Mouse (Mus musculus): ENCODE results near the gene Srd5a1. TPM values are rescaled to one million over a fixed set of nuclear protein-coding genes. Genes with fewer than 3 reads are reported as not detected.

The Srd5a1 gene
- polyA plus RNA-seq, 1 experiment from 2014 or later = 28.7 TPM

DNA sequence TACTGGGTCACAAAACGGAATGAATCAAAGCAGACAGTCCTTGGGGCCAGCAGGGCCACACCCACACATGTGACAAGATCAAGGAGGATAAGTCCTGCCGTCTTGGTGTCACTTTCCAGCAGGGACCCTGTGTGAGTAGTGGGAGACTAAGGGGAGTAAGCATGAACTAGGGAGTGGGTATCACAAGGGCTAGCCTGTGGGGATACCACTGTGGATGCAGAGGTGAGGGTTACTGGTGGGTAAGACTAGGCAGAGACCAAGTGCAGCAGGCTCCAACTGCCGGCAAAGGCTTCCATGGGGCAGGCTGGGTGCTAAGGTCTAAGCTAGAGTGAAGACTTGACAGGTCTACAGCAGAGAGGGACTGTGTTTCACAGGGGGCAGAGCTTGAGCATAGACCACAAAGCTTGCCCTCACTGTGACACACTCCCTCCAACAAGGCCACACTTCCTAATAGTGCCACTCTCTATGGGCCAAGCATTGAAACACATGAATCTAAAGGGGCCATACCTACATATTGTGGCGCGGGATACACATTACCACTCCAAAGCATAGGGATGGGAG lies 31.5 kb upstream of the Srd5a1 start:
- Histone ChIP-seq H3K36me3 (ENCODE audit: insufficient read depth, low read length) (0 out of 2 replicates have a peak, but pooled peaks cover 7% of the 10 kb centered on the region), H3K27ac (no peak overlapping the region), H3K4me1 (replicated peaks; ENCODE audit: insufficient read depth, low read length) (no peaks in the 10 kb centered on the region), H3K27me3 (ENCODE audit: insufficient read depth, low read length) (no peaks in the 10 kb centered on the region), H3K4me3 (replicated peaks; ENCODE audit: low read depth, low read length) (no peak overlapping the region), H3K4me2 (ENCODE audit: low read length) (no peak overlapping the region), H3K9me3 (replicated peaks; ENCODE audit: low read length) (no peaks in the 10 kb centered on the region), H3K9ac (ENCODE audit: low read depth, low read length) (no peak overlapping the region)
- WGBS = 68% methylated on average over 5 of the region's 5 CpGs
- no peak for DNase-seq (ENCODE audit: low spot score)
- no peak for TF ChIP-seq CTCF (IDR thresholded peaks at IDR 0.05; ENCODE audit: low read depth)
- peak; percentile 29; the same call in 1 of the 2 replicates for ATAC-seq (replicated peaks; ENCODE audit: low FRiP score, low read depth)

DNA sequence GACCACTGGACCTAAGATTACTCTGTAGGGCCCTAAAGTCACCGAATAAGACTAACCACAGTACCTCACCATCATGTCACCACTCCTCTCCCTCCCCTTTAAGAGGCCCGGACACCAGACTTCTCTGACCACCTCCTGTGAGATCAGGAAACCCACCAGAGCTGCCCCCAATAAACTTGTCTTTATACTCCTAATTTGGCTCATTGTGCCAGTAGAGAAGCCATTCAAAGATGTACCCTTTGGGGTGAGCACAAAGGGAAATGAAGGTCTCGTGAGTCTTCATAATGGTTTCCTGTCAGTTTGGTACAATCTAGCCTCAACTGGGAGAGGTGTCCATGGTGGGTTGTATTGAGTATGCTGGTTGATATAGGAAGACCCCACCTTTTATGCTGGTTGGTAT lies 29.8 kb upstream of the Srd5a1 start:
- ATAC-seq (replicated peaks; ENCODE audit: low FRiP score, low read depth) (no peak), DNase-seq (ENCODE audit: low spot score) (no peak)
- no peaks in the 10 kb centered on the region for H3K4me1 ChIP-seq (replicated peaks; ENCODE audit: insufficient read depth, low read length)
- no peak for TF ChIP-seq CTCF (IDR thresholded peaks at IDR 0.05; ENCODE audit: low read depth)
- peaks cover 12% of the 10 kb centered on the region; the same call in 1 of the 2 replicates for H3K36me3 ChIP-seq (ENCODE audit: insufficient read depth, low read length)
- no peak overlapping the region for H3K4me2 ChIP-seq (ENCODE audit: low read length)
- 84% methylated on average over 3 of the region's 3 CpGs for WGBS
- no peaks in the 10 kb centered on the region for H3K9me3 ChIP-seq (replicated peaks; ENCODE audit: low read length)
- H3K9ac ChIP-seq (ENCODE audit: low read depth, low read length) = no peak overlapping the region
- H3K27ac ChIP-seq = no peak overlapping the region
- no peaks in the 10 kb centered on the region for H3K27me3 ChIP-seq (ENCODE audit: insufficient read depth, low read length)
- no peak overlapping the region for H3K4me3 ChIP-seq (replicated peaks; ENCODE audit: low read depth, low read length)

DNA sequence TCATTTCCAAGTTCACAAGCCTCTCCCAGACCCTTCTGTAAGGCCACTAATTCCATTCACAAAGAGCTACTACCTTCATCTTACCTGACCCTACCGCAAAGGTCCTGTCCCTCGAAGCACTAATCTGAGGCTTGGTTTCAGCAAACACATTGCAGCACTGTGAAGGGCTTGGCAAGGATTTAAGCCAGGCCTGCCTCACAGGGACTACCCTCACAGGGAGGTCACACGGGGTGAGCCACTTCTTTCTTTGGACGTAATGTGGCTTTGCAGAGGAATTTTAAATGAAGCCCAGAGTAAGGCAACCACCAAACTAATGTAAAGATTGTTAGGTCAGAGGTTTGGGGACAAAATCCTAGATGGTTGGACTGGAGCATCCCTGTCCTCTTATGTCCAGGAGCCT lies 29.3 kb upstream of the Srd5a1 start:
- H3K9ac ChIP-seq (ENCODE audit: low read depth, low read length) = no peak overlapping the region
- H3K36me3 ChIP-seq (ENCODE audit: insufficient read depth, low read length) = peaks cover 15% of the 10 kb centered on the region
- H3K27ac ChIP-seq = no peak overlapping the region
- ATAC-seq (replicated peaks; ENCODE audit: low FRiP score, low read depth) = no peak
- no peaks in the 10 kb centered on the region for H3K9me3 ChIP-seq (replicated peaks; ENCODE audit: low read length)
- DNase-seq (ENCODE audit: low spot score) = no peak
- H3K4me3 ChIP-seq (replicated peaks; ENCODE audit: low read depth, low read length) = no peak overlapping the region
- H3K4me1 ChIP-seq (replicated peaks; ENCODE audit: insufficient read depth, low read length) = no peaks in the 10 kb centered on the region
- no peak for TF ChIP-seq CTCF (IDR thresholded peaks at IDR 0.05; ENCODE audit: low read depth)
- H3K27me3 ChIP-seq (ENCODE audit: insufficient read depth, low read length) = no peaks in the 10 kb centered on the region
- H3K4me2 ChIP-seq (ENCODE audit: low read length) = no peak overlapping the region
- 85% methylated on average over 4 of the region's 4 CpGs for WGBS

DNA sequence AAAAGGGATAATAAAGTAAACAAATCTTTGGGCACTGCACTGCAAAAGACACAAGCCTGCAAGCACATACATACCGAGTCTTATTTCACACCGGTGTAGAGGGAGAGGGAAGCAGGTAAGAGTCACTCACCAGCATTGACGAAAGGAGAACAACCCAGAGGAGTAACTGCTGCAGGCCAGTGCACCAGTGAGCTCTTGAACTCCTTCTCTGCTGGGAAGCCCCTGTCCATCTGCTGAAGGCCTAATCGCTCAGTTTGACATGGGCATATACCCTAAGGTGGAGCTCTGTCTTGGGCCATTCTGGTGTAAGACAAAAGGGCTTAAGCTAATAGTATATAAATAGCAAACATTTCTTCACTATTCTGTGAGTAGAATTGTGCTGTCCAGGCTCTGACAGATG lies 28.9 kb upstream of the Srd5a1 start:
- Histone ChIP-seq H3K4me3 (replicated peaks; ENCODE audit: low read depth, low read length) (no peak overlapping the region), H3K27me3 (ENCODE audit: insufficient read depth, low read length) (no peaks in the 10 kb centered on the region), H3K4me2 (ENCODE audit: low read length) (no peak overlapping the region), H3K27ac (no peak overlapping the region), H3K9ac (ENCODE audit: low read depth, low read length) (no peak overlapping the region), H3K9me3 (replicated peaks; ENCODE audit: low read length) (no peaks in the 10 kb centered on the region), H3K4me1 (replicated peaks; ENCODE audit: insufficient read depth, low read length) (no peaks in the 10 kb centered on the region), H3K36me3 (ENCODE audit: insufficient read depth, low read length) (peaks cover 19% of the 10 kb centered on the region)
- 94% methylated on average over 4 of the region's 4 CpGs for WGBS
- ATAC-seq (replicated peaks; ENCODE audit: low FRiP score, low read depth) (no peak), DNase-seq (ENCODE audit: low spot score) (no peak)
- no peak for TF ChIP-seq CTCF (IDR thresholded peaks at IDR 0.05; ENCODE audit: low read depth)

DNA sequence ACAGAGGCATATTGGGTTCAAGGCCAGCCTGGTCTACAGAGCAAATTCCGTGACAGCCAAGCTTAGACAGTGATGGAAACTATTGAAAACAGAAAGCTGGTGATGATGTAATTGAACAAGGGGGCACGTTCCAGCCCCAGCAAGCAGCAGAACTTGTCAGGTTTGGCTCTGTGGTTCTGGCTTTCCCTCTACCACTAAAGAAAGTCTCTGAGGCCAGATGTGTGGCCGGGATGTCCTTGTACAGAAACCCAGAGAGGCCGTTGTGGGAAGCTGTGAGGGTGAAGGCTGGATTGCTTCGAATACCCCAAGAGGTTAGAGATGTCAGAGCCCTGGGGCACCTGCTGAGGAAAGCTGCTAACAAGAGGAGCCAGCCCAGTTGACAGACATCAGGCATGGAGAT lies 28.0 kb upstream of the Srd5a1 start:
- H3K4me1 ChIP-seq (replicated peaks; ENCODE audit: insufficient read depth, low read length) = no peaks in the 10 kb centered on the region
- H3K9ac ChIP-seq (ENCODE audit: low read depth, low read length) = no peak overlapping the region
- no peak for ATAC-seq (replicated peaks; ENCODE audit: low FRiP score, low read depth)
- no peak overlapping the region for H3K4me2 ChIP-seq (ENCODE audit: low read length)
- H3K9me3 ChIP-seq (replicated peaks; ENCODE audit: low read length) = no peaks in the 10 kb centered on the region
- H3K27ac ChIP-seq = no peak overlapping the region
- no peak overlapping the region for H3K4me3 ChIP-seq (replicated peaks; ENCODE audit: low read depth, low read length)
- DNase-seq (ENCODE audit: low spot score) = no peak
- no peaks in the 10 kb centered on the region for H3K27me3 ChIP-seq (ENCODE audit: insufficient read depth, low read length)
- WGBS = 89% methylated on average over 5 of the region's 5 CpGs
- peaks cover 27% of the 10 kb centered on the region for H3K36me3 ChIP-seq (ENCODE audit: insufficient read depth, low read length)
- no peak for TF ChIP-seq CTCF (IDR thresholded peaks at IDR 0.05; ENCODE audit: low read depth)

DNA sequence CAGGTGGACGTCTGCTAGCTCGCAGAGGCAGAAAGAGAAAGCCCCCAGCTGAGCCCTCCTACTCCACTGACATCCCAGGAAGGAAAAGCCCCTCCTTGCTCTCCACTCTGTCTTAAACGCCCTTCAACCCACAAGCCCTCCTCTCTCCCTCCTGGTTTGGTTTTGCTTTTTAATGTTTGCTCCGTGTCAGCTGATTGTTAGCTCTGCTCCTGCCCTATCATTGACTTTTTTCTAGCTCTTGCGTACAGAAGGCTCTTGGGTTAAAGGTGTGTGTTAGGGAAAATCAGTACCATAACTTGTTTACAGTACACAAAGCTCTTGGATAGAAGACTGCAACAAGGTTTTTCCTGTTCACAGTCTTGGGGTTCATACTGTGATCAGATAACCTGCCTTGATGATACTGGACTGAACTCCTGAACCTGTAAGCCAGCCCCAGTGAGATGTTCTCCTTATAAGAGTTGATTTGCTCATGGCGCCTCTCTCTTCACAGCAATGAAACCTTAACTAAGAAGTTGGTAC lies 26.9 kb upstream of the Srd5a1 start:
- Histone ChIP-seq H3K4me1 (replicated peaks; ENCODE audit: insufficient read depth, low read length) (no peaks in the 10 kb centered on the region), H3K36me3 (ENCODE audit: insufficient read depth, low read length) (peaks cover 35% of the 10 kb centered on the region), H3K4me3 (replicated peaks; ENCODE audit: low read depth, low read length) (no peak overlapping the region), H3K9ac (ENCODE audit: low read depth, low read length) (no peak overlapping the region), H3K4me2 (ENCODE audit: low read length) (no peak overlapping the region), H3K27ac (no peak overlapping the region), H3K27me3 (ENCODE audit: insufficient read depth, low read length) (no peaks in the 10 kb centered on the region), H3K9me3 (replicated peaks; ENCODE audit: low read length) (no peaks in the 10 kb centered on the region)
- 81% methylated on average over 6 of the region's 6 CpGs for WGBS
- ATAC-seq (replicated peaks; ENCODE audit: low FRiP score, low read depth) (no peak), DNase-seq (ENCODE audit: low spot score) (no peak)
- no peak for TF ChIP-seq CTCF (IDR thresholded peaks at IDR 0.05; ENCODE audit: low read depth)

DNA sequence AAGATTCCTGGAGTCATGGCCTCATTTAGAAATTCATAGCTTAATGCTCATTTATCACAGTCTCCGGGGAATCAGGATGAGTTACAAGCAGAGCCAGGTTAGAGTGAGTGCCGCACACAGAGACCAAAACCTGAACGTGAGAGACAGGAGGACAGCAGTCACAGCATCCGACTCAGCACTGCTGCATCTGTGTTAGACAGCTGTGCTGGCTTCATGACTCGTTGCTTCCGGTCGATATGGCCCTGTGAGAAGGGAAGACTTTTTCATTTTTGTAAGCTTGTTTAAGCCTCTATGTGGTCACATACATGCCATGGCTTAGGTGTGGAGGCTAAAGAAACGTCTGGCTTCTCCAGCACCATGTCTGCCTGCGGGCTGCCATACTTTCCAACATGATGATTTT lies 26.4 kb upstream of the Srd5a1 start:
- ATAC-seq (replicated peaks; ENCODE audit: low FRiP score, low read depth) (no peak), DNase-seq (ENCODE audit: low spot score) (no peak)
- H3K9me3 ChIP-seq (replicated peaks; ENCODE audit: low read length) = no peaks in the 10 kb centered on the region
- H3K36me3 ChIP-seq (ENCODE audit: insufficient read depth, low read length) = peaks cover 36% of the 10 kb centered on the region
- WGBS = 87% methylated on average over 9 of the region's 9 CpGs
- H3K4me2 ChIP-seq (ENCODE audit: low read length) = no peak overlapping the region
- H3K9ac ChIP-seq (ENCODE audit: low read depth, low read length) = no peak overlapping the region
- no peaks in the 10 kb centered on the region for H3K27me3 ChIP-seq (ENCODE audit: insufficient read depth, low read length)
- no peaks in the 10 kb centered on the region for H3K4me1 ChIP-seq (replicated peaks; ENCODE audit: insufficient read depth, low read length)
- TF ChIP-seq CTCF (IDR thresholded peaks at IDR 0.05; ENCODE audit: low read depth) = no peak
- no peak overlapping the region for H3K4me3 ChIP-seq (replicated peaks; ENCODE audit: low read depth, low read length)
- no peak overlapping the region for H3K27ac ChIP-seq
